Mouse (Mus musculus) lung, postnatal 0 days (tissue): ENCODE data around the gene Uqcc2.

Experiments
- CTCF ChIP-seq: IDR thresholded peaks from 2 replicates; pipeline ENCODE4 v1.5.1; 2016; ENCODE audit warnings: antibody characterized with exemption, mild to moderate bottlenecking
- EP300 ChIP-seq: IDR thresholded peaks from 2 replicates; pipeline ENCODE4 v1.6.1; 2016; ENCODE audit warnings: antibody characterized with exemption, mild to moderate bottlenecking, control low read depth

GRCm38 (mm10) chr17:27159169-27159568, 25.5 kb upstream of the Uqcc2 start:
- TF ChIP-seq EP300 (no peak), CTCF (no peak)
